Mouse (Mus musculus) heart, embryonic 13.5 days (tissue): ENCODE measurements around the gene Cybrd1. TPM values are rescaled to one million over a fixed set of nuclear protein-coding genes. Genes with fewer than 3 reads are reported as not detected.

Experiments
- ATAC-seq: fragments of 200-750 bp; cut with Nextera tagmentation; 2 replicates; pipeline ENCODE4 v1.8.0; 2017; ENCODE audit warnings: moderate TSS enrichment; ENCODE audit not compliant: insufficient number of reproducible peaks, low FRiP score, low TSS enrichment; ENCODE audit errors: extremely low read depth
- H3K27ac ChIP-seq: fragments of 300-500 bp; sonication (generic); replicated peaks from 2 replicates; pipeline ENCODE4 v1.5.1; 2015; ENCODE audit warnings: moderate library complexity, mild to moderate bottlenecking, inconsistent platforms
- H3K27me3 ChIP-seq: fragments of 300-500 bp; sonication (generic); replicated peaks from 2 replicates; pipeline ENCODE4 v1.6.1; 2015; ENCODE audit warnings: mild to moderate bottlenecking, inconsistent platforms
- H3K36me3 ChIP-seq: fragments of 300-500 bp; sonication (generic); 2 replicates; pipeline ENCODE4 v1.6.1; 2015; ENCODE audit warnings: mild to moderate bottlenecking, inconsistent platforms
- H3K4me1 ChIP-seq: fragments of 300-500 bp; sonication (generic); 2 replicates; pipeline ENCODE4 v1.6.1; 2015; ENCODE audit warnings: inconsistent platforms
- H3K4me2 ChIP-seq: fragments of 300-500 bp; sonication (generic); 2 replicates; pipeline ENCODE4 v1.6.1; 2015; ENCODE audit warnings: inconsistent platforms, mild to moderate bottlenecking, moderate library complexity
- H3K4me3 ChIP-seq: fragments of 300-500 bp; sonication (generic); 2 replicates; pipeline ENCODE4 v1.5.1; 2015; ENCODE audit warnings: moderate library complexity, mild to moderate bottlenecking, inconsistent platforms
- H3K9ac ChIP-seq: fragments of 300-500 bp; sonication (generic); 2 replicates; pipeline ENCODE4 v1.6.1; 2015; ENCODE audit warnings: inconsistent platforms, mild to moderate bottlenecking, moderate library complexity
- H3K9me3 ChIP-seq: fragments of 300-500 bp; sonication (generic); 2 replicates; pipeline ENCODE4 v1.6.1; 2016; ENCODE audit warnings: inconsistent platforms
- WGBS: fragments of 180-500 bp; shearing (Covaris S2); methylation state at CpG from one replicate; pipeline ENCODE4 v1.1.7; 2015; ENCODE audit warnings: mixed read lengths; 5-methylcytosine and 5-hydroxymethylcytosine counted together
- polyA plus RNA-seq: library from polyadenylated mRNA; unstranded; fragments of >200 nt; fragmentation: Nextera tagmentation; extraction: Ambion mirVana; gene quantifications from 2 replicates; pipeline ENCODE4 v1.2.1, GENCODE M21; 2015

Gene Cybrd1
- polyA plus RNA-seq, 1 experiment from 2014 or later, result 1.7 TPM

GRCm38 (mm10) chr2:71103292-71103680, 14.4 kb upstream of the Cybrd1 start:
- H3K27ac ChIP-seq, result no peak overlapping the region
- H3K9me3 ChIP-seq, result no peaks in the 10 kb centered on the region
- H3K4me3 ChIP-seq, result no peak overlapping the region
- H3K4me2 ChIP-seq, result no peak overlapping the region
- peaks cover 7% of the 10 kb centered on the region; the same call in 1 of the 2 replicates for H3K36me3 ChIP-seq
- peaks cover 14% of the 10 kb centered on the region for H3K4me1 ChIP-seq
- 64% methylated on average over 4 of the region's 4 CpGs for WGBS
- no peak for ATAC-seq
- H3K27me3 ChIP-seq, result no peaks in the 10 kb centered on the region; the same call in 1 of the 2 replicates
- no peak overlapping the region for H3K9ac ChIP-seq

GRCm38 (mm10) chr2:71104696-71105095, 13.0 kb upstream of the Cybrd1 start:
- ATAC-seq, result no peak
- WGBS, result 51% methylated on average over 3 of the region's 3 CpGs
- Histone ChIP-seq H3K4me1 (peaks cover 14% of the 10 kb centered on the region), H3K4me2 (no peak overlapping the region), H3K27me3 (no peaks in the 10 kb centered on the region; the same call in 1 of the 2 replicates), H3K27ac (no peak overlapping the region), H3K4me3 (no peak overlapping the region), H3K9me3 (no peaks in the 10 kb centered on the region), H3K36me3 (0 out of 2 replicates have a peak, but pooled peaks cover 2% of the 10 kb centered on the region), H3K9ac (no peak overlapping the region)

GRCm38 (mm10) chr2:71105469-71106215, 12.1 kb upstream of the Cybrd1 start:
- H3K36me3 ChIP-seq, result 0 out of 2 replicates have a peak, but pooled peaks cover 2% of the 10 kb centered on the region
- no peaks in the 10 kb centered on the region for H3K9me3 ChIP-seq
- no peak overlapping the region for H3K27ac ChIP-seq
- no peak overlapping the region for H3K4me3 ChIP-seq
- H3K27me3 ChIP-seq, result no peaks in the 10 kb centered on the region; the same call in 1 of the 2 replicates
- no peak overlapping the region for H3K9ac ChIP-seq
- H3K4me1 ChIP-seq, result peaks cover 14% of the 10 kb centered on the region
- ATAC-seq, result no peak
- no peak overlapping the region for H3K4me2 ChIP-seq
- 70% methylated on average over 14 of the region's 14 CpGs for WGBS

- Histone ChIP-seq H3K4me3 (no peak overlapping the region), H3K4me2 (no peak overlapping the region), H3K36me3 (no peaks in the 10 kb centered on the region), H3K9me3 (no peaks in the 10 kb centered on the region), H3K9ac (no peak overlapping the region), H3K27me3 (peaks cover 3% of the 10 kb centered on the region; the same call in 1 of the 2 replicates), H3K4me1 (peaks cover 14% of the 10 kb centered on the region), H3K27ac (no peak overlapping the region)
- ATAC-seq, result no peak
- WGBS, result 76% methylated on average over 2 of the region's 2 CpGs
These were observed 10.5 kb upstream of the Cybrd1 start for GRCm38 (mm10) chr2:71107225-71107624.

GRCm38 (mm10) chr2:71108541-71108940, 9.2 kb upstream of the Cybrd1 start:
- Histone ChIP-seq H3K9ac (no peak overlapping the region), H3K27me3 (peaks cover 4% of the 10 kb centered on the region; the same call in 1 of the 2 replicates), H3K9me3 (no peaks in the 10 kb centered on the region), H3K36me3 (no peaks in the 10 kb centered on the region), H3K4me1 (peaks cover 7% of the 10 kb centered on the region), H3K4me3 (no peak overlapping the region), H3K4me2 (no peak overlapping the region), H3K27ac (no peak overlapping the region)
- no peak for ATAC-seq
- 81% methylated on average over 3 of the region's 3 CpGs for WGBS

GRCm38 (mm10) chr2:71113489-71114171, 4.1 kb upstream of the Cybrd1 start:
- Histone ChIP-seq H3K36me3 (no peaks in the 10 kb centered on the region), H3K4me2 (no peak overlapping the region), H3K4me3 (no peak overlapping the region), H3K4me1 (peaks cover 17% of the 10 kb centered on the region), H3K9me3 (peaks cover 4% of the 10 kb centered on the region; the same call in 1 of the 2 replicates), H3K9ac (no peak overlapping the region), H3K27me3 (peaks cover 43% of the 10 kb centered on the region), H3K27ac (no peak overlapping the region)
- no peak for ATAC-seq
- WGBS, result 65% methylated on average over 5 of the region's 6 CpGs

- H3K27ac ChIP-seq, result no peak overlapping the region
- 91% methylated on average over 4 of the region's 4 CpGs for WGBS
These were observed 1.6 kb upstream of the Cybrd1 start for GRCm38 (mm10) chr2:71116151-71116550.

GRCm38 (mm10) chr2:71120844-71121243, 3.1 kb downstream of the Cybrd1 start:
- no peak overlapping the region for H3K9ac ChIP-seq
- H3K9me3 ChIP-seq, result peaks cover 4% of the 10 kb centered on the region; the same call in 1 of the 2 replicates
- no peak overlapping the region for H3K4me3 ChIP-seq
- no peaks in the 10 kb centered on the region for H3K36me3 ChIP-seq
- H3K27me3 ChIP-seq, result peaks cover 52% of the 10 kb centered on the region
- WGBS, result 86% methylated on average over 10 of the region's 10 CpGs
- no peak overlapping the region for H3K4me2 ChIP-seq
- ATAC-seq, result no peak
- peaks cover 26% of the 10 kb centered on the region for H3K4me1 ChIP-seq
- H3K27ac ChIP-seq, result no peak overlapping the region

More at GRCm38 (mm10) chr2:71116151-71116550, 1.6 kb upstream of the Cybrd1 start:
- Histone ChIP-seq H3K9ac (no peak overlapping the region), H3K4me1 (peaks cover 19% of the 10 kb centered on the region), H3K27me3 (peaks cover 68% of the 10 kb centered on the region), H3K36me3 (no peaks in the 10 kb centered on the region), H3K9me3 (peaks cover 4% of the 10 kb centered on the region; the same call in 1 of the 2 replicates), H3K4me3 (no peak overlapping the region), H3K4me2 (no peak overlapping the region)
- no peak for ATAC-seq

- Histone ChIP-seq H3K4me3 (no peak overlapping the region), H3K9me3 (no peaks in the 10 kb centered on the region), H3K9ac (no peak overlapping the region), H3K27me3 (peaks cover 52% of the 10 kb centered on the region), H3K4me2 (no peak overlapping the region), H3K4me1 (peaks cover 26% of the 10 kb centered on the region), H3K36me3 (no peaks in the 10 kb centered on the region), H3K27ac (no peak overlapping the region)
- ATAC-seq, result no peak
- 59% methylated on average over 5 of the region's 5 CpGs for WGBS
These were observed 3.7 kb downstream of the Cybrd1 start for GRCm38 (mm10) chr2:71121406-71121805.

GRCm38 (mm10) chr2:71122268-71123029, 4.7 kb downstream of the Cybrd1 start:
- ATAC-seq, result no peak
- peaks cover 41% of the 10 kb centered on the region for H3K27me3 ChIP-seq
- H3K9ac ChIP-seq, result no peak overlapping the region
- H3K4me1 ChIP-seq, result peaks cover 25% of the 10 kb centered on the region
- H3K4me2 ChIP-seq, result no peak overlapping the region
- H3K4me3 ChIP-seq, result no peak overlapping the region
- no peaks in the 10 kb centered on the region for H3K36me3 ChIP-seq
- H3K27ac ChIP-seq, result no peak overlapping the region
- WGBS, result 79% methylated on average over 13 of the region's 13 CpGs
- no peaks in the 10 kb centered on the region for H3K9me3 ChIP-seq

GRCm38 (mm10) chr2:71123591-71123990, 5.9 kb downstream of the Cybrd1 start:
- Histone ChIP-seq H3K4me2 (no peak overlapping the region), H3K4me1 (peaks cover 14% of the 10 kb centered on the region), H3K27ac (no peak overlapping the region), H3K36me3 (no peaks in the 10 kb centered on the region), H3K9ac (no peak overlapping the region), H3K4me3 (no peak overlapping the region), H3K27me3 (peaks cover 32% of the 10 kb centered on the region), H3K9me3 (no peaks in the 10 kb centered on the region)
- 37% methylated on average over 2 of the region's 2 CpGs for WGBS
- no peak for ATAC-seq
